Mouse (Mus musculus): ENCODE measurements around the gene Gm10228.
"Not testable (repeated sequence)": the region's sequence is repeated elsewhere in the genome, so short reads cannot be mapped to it uniquely, and the experiment has no call there.

The Gm10228 gene

DNA sequence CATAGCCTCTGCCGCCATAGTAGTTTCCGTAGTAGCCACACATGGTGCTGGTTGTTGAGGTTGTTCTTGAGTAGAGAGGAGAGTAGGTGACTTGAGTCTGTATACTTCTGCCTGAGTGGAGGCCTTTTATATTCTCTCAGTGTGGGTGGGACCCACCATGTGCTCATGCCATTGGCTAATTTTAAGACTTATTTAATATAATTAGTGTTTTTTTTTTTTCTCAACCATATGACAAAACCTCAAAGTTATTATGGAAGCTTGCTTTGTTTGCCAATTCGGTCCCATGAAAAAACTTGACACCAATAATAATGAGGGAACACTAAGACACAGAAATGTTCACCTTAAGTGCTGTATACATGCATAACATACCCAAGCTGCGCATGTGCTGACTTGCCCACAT lies at the start of gene Gm10228:
Gene Gm10228 (minus strand): TSS at position 101 of the 400 bp plus-strand sequence.
- DNase-seq (ENCODE audit: low spot score) = not testable (repeated sequence)

DNA sequence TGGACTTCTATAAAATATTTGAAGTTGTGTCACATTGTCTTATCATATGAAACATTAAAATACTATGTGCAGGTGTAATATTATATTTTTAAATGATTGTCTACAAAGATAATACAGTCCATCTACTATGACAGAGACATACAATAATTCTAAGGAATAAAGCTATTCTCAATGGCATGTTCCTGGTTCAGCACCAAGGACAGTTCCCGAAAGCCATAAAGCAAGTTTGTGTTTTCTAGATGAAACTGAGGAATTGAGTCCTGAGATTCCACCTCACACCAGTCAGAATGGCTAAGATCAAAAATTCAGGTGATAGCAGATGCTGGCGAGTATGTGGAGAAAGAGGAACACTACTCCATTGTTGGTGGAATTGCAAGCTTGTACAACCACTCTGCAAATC lies 29.8 kb upstream of the Gm10228 start:
- DNase-seq (ENCODE audit: low spot score) = not testable (repeated sequence)

DNA sequence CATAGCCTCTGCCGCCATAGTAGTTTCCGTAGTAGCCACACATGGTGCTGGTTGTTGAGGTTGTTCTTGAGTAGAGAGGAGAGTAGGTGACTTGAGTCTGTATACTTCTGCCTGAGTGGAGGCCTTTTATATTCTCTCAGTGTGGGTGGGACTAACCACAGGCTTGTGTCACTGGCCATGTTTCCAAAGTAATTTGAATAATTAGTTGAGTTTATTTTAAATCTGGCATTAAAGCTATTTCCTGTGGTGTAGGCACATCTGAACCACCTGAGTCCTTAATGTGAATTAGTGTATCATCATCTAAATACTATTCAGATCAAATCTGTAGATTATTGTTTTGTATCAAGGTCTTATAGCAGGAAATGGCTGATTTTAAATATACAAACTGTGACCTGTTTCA lies 22.6 kb upstream of the Gm10228 start, which contains the start of gene 1110025L11Rik:
Gene 1110025L11Rik (minus strand): TSS at position 101 of the 400 bp plus-strand sequence.
- not testable (repeated sequence) for DNase-seq (ENCODE audit: low spot score)

- no peak for DNase-seq (ENCODE audit: low spot score)
These were observed 6.5 kb upstream of the Gm10228 start, which contains the start of gene Krtap6-5 for GRCm38 (mm10) chr16:89047783-89048182. Krtap6-5 (minus strand) TSS chr16:89047883.

DNA sequence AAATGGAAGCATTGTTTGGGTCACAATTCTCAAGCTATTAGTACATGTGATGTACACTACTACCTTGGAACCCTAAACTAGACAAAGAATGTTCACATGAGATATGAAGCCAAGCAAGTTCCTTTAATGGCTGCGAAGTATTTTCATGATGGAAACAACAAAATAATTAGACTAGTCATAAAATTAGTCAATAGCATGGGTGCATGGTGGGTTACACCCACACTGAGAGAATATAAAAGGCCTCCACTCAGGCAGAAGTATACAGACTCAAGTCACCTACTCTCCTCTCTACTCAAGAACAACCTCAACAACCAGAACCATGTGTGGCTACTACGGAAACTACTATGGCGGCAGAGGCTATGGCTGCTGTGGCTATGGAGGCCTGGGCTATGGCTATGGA lies 9.9 kb downstream of the Gm10228 start, which contains the start of gene Krtap6-1:
Gene Krtap6-1 (plus strand): TSS at position 301 of the 400 bp plus-strand sequence.
- not testable (repeated sequence) for DNase-seq (ENCODE audit: low spot score)

DNA sequence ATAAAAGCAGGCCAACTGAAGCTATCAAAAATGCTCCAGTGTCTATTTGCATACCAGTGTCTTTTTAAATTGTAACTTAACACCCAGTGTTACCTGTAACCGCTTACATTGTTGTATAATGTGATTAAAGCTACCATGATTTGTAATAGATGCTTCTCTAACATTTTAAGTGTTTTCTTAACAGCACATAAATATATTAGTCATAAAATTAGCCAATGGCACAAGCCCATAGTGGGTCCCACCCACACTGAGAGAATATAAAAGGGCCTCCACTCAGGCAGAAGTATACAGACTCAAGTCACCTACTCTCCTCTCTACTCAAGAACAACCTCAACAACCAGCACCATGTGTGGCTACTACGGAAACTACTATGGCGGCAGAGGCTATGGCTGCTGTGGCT lies 26.3 kb downstream of the Gm10228 start, which contains the start of gene Gm10229:
Gene Gm10229 (plus strand): TSS at position 301 of the 400 bp plus-strand sequence.
- not testable (repeated sequence) for DNase-seq (ENCODE audit: low spot score)

DNA sequence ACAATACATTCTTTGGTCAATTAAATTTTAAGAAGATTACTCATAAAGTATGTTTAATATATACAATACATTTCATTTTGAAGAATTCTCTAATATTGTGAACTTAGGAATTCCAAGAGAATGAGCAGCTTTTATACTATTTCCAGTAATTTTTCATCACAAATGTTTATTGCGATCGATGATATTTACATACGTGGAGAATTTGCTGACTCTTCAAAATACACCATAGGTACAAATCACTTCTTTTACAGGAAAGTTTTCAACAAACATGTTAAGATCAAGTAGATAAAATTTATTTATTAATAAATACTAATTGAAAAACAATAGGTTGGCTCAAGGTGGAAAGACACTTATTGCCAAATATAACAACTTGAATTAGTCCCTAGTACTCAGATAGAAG lies 27.3 kb downstream of the Gm10228 start:
- no peak for DNase-seq (ENCODE audit: low spot score)

DNA sequence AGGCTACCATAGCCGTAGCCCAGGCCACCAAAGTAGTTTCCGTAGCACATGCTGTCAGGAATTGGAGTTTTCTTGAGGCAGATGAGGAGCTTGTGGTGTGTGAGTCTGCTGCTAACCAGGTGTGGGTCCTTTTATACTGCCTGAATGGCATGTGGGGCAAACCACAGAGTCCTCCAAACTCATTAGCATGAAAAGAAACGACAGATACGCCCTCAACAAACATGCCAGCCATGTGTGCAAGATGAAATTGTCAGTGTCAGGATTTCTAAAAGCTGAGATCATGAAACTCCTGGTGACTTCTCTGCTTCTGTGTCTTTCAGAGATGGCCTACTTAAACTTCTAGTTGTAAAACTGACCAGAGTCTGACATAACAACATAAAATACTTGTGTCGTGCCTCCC lies 30.6 kb downstream of the Gm10228 start, which contains the start of gene Krtap22-2:
Gene Krtap22-2 (minus strand): TSS at position 101 of the 400 bp plus-strand sequence.
- no peak for DNase-seq (ENCODE audit: low spot score)
